Mouse (Mus musculus) c-Kit-positive CD71-positive TER-119-negative erythroid progenitor cells, embryonic 14.5 days (primary cell): ENCODE data around the gene Heatr5b.
"Not testable (repeated sequence)": the region's sequence is repeated elsewhere in the genome, so short reads cannot be mapped to it uniquely, and the experiment has no call there.

Experiments used
- DNase-seq: peaks from one replicate; pipeline ENCODE4 v3.0.0-alpha.2; 2013; ENCODE audit warnings: low read depth

Heatr5b gene

GRCm38 (mm10) chr17:78834856-78835835 is at the start of gene Heatr5b, which contains the start of gene Gpatch11:
TSS of gene Heatr5b (minus strand) at chr17:78835364.
TSS of gene Gpatch11 (plus strand) at chr17:78835567.
- peak; percentile 94 for DNase-seq

- no peak for DNase-seq
Measured at GRCm38 (mm10) chr17:78883291-78883690, 48.1 kb upstream of the Heatr5b start.

- DNase-seq, result peak; percentile 74
Measured at GRCm38 (mm10) chr17:78882401-78883112, 47.4 kb upstream of the Heatr5b start, which contains the start of gene Eif2ak2. TSS of gene Eif2ak2 (minus strand) at chr17:78882573.

- DNase-seq, result no peak
Measured at GRCm38 (mm10) chr17:78881878-78882304, 46.7 kb upstream of the Heatr5b start.

GRCm38 (mm10) chr17:78873886-78874285 is 38.7 kb upstream of the Heatr5b start:
- DNase-seq, result no peak

- no peak for DNase-seq
Measured at GRCm38 (mm10) chr17:78856243-78856642, 21.1 kb upstream of the Heatr5b start.

- DNase-seq, result no peak
Measured at GRCm38 (mm10) chr17:78842271-78842928, 7.2 kb upstream of the Heatr5b start.

GRCm38 (mm10) chr17:78836056-78836455 is 892 bp upstream of the Heatr5b start:
- DNase-seq, result peak; percentile 34

- DNase-seq, result no peak
Measured at GRCm38 (mm10) chr17:78824346-78824745, 10.8 kb downstream of the Heatr5b start.

GRCm38 (mm10) chr17:78809582-78809981 is 25.6 kb downstream of the Heatr5b start:
- DNase-seq, result no peak

GRCm38 (mm10) chr17:78809019-78809418 is 26.1 kb downstream of the Heatr5b start:
- DNase-seq, result peak; percentile 29

- DNase-seq, result no peak
Measured at GRCm38 (mm10) chr17:78797222-78797621, 37.9 kb downstream of the Heatr5b start.

- no peak for DNase-seq
Measured at GRCm38 (mm10) chr17:78794390-78794789, 40.8 kb downstream of the Heatr5b start.

GRCm38 (mm10) chr17:78792122-78792521 is 43.0 kb downstream of the Heatr5b start:
- no peak for DNase-seq

GRCm38 (mm10) chr17:78791690-78792070 is 43.5 kb downstream of the Heatr5b start:
- no peak for DNase-seq

- no peak for DNase-seq
Measured at GRCm38 (mm10) chr17:78791068-78791689, 44.0 kb downstream of the Heatr5b start.

- DNase-seq, result not testable (repeated sequence)
Measured at GRCm38 (mm10) chr17:78788273-78788672, 46.9 kb downstream of the Heatr5b start.

- no peak for DNase-seq
Measured at GRCm38 (mm10) chr17:78778765-78779164, 56.4 kb downstream of the Heatr5b start.

- DNase-seq, result no peak
Measured at GRCm38 (mm10) chr17:78772317-78772716, 62.8 kb downstream of the Heatr5b start.

GRCm38 (mm10) chr17:78770932-78771331 is 64.2 kb downstream of the Heatr5b start:
- no peak for DNase-seq

GRCm38 (mm10) chr17:78769341-78769740 is 65.8 kb downstream of the Heatr5b start:
- DNase-seq, result no peak

- DNase-seq, result no peak
Measured at GRCm38 (mm10) chr17:78768937-78769336, 66.2 kb downstream of the Heatr5b start.
